Mouse (Mus musculus): ENCODE data around the gene Sinhcaf. TPM values are rescaled to one million over a fixed set of nuclear protein-coding genes. Genes with fewer than 3 reads are reported as not detected.
A peak's percentile ranks its signal among the peaks of the same experiment; 100 is the strongest.
"Not testable (repeated sequence)": the region's sequence is repeated elsewhere in the genome, so short reads cannot be mapped to it uniquely, and the experiment has no call there.

The Sinhcaf gene
- total and polyA plus RNA-seq, 3 experiments = 1.5 to 21.4 (median 19.8) TPM

DNA sequence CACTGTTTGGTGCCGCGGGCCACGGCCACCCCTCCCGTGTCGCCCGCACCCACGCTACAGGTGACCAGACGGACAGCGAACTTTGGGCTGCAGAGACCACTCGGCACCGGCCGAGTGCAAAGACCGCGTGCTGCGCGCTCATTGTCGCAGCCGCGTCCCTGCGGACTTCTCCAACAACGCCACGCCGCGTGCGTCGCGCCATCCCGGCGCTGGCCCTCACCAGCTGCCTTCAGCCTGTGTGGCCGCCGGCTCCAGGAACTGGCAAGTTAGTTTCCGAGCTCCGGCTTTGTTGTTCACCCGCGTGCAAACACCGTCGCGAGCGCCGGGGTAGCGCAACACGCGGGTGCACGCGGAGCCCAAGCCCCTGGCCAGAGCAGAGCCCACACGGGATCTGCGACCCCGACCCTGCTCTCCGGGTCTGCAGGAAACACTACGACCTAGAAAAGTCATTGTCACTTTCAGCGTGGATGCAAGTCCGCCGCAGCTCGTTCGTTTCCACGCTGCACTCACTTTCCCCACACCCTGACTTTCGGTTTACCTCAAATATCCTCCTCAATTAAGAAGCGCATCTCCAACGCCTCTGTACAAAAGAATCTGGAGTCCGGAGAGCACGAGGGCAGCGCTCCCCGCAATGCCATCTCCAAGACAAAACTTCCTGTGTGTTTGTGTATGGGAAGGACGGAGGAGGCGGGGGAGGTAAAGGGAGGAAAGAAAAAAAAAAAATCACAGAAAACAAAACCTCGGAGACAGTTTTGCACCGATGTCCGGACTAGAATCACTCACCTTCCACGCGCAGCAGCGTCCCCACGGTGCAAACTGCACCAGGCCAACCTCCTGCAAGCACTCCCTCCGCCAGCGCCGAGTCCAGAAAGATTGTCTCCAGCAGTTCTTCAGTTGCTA is 508 bp downstream of the Sinhcaf start:
- peak; percentile 72 for DNase-seq

DNA sequence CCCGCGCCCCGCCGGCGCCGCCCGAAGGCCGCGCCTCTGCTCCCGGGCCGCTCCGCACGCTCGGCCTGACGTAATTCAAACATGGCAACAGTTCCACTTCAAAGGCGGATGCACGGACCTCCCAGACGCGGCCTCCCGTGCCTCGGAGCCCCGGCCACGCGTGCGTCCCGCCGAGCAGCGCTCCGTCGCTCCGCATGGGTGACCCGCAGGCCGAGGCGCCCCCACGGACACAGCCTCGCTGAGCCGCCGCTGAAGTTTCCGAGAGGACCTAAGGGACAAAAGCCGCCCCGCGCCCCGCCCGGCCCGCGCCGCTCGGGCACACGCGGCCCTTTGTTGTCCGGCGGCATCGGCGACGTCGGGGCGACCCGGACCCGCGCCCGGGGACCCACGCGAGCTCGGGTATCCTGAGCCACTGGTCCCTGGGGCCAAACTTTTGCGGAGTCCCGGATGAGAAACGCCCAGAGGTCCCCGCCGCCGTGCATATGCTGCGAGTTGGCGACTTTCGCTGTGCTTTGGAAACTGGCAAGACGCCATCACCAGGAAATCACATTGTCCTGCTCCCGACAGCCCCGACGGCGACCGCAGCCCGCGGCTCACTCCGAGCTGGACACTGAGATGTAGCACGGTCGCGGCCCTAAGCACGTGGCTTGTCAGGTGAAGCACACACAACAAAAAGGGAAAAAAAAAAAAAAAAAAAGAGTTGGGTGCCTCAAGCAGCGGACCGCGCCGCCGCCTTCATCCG is 1.3 kb downstream of the Sinhcaf start:
- peak; percentile 88 for DNase-seq

DNA sequence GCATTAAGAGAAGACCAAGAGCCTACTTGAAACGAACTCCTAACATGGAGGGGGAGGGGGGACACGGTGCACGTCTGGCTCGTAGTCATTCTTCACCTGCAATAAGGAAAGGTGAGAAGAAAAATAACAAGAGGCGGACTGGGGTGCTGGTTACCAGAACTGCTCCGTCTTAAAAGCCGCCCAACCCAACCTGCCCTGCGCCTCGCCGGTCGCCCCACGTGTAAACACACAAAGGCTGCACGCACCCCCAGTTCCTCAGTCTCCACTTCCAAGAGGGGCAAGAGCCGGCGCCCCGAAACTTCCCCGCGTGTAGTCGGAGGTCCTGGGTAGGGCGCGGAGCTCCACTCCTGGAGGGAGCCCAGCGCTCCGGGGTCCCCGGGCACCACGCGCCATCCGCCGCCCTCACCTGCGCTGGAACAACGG is 1.9 kb downstream of the Sinhcaf start:
- DNase-seq = no peak

DNA sequence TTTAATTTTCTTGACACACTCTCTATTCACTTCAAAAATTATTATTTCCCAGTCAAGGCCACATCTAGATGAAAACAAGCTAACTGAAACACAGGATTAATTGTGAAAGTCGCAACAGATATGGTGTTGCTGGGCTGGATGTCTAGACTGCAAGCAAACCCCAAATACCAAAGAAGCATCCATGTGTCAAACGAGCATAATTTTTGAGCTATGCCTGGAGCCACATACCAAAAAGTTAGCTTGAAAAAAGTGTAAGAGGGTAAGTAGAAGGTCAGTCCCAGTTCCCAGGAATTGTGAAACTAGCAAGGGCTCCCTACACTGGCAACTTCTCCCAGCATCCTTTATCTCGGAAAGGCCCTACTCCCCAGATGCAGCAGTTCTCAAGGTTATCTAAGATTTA is 2.6 kb downstream of the Sinhcaf start:
- DNase-seq = peak; percentile 40

DNA sequence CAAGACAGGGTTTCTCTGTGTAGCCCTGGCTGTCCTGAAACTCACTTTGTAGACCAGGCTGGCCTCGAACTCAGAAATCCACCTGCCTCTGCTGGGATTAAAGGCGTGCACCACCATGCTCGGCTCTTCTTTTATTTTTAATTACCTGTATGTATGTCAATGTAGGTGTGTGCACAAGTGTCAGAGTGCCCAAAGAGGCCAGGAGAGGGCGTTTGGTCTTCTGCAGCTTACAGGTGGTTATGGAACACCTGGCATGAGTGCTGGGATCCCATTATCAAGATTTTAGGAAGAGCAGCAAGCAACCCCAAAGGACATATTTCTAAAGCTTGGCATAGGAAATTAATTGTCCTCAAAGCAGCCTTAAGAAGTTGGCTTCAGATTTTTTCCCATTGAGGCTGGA is 3.9 kb downstream of the Sinhcaf start:
- DNase-seq = no peak

DNA sequence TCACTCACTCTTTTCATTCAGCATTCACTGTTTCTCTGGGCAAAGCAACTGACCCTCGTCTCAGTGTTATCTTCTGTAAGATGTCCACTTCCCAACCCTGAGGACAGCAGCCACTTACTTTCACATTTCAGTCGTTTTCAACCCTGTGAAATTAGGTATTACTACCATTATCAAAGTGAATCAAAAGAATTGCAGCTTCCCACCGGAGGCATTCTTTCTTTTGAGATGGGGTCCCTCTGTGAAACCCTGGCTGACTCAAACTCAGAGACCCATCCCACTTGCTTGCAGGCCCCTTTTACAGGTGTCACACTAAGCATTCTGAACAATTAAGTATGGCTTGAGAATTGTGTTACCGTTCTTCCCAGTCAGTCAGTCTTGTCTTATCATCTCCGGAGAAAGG is 4.4 kb downstream of the Sinhcaf start:
- DNase-seq = no peak

DNA sequence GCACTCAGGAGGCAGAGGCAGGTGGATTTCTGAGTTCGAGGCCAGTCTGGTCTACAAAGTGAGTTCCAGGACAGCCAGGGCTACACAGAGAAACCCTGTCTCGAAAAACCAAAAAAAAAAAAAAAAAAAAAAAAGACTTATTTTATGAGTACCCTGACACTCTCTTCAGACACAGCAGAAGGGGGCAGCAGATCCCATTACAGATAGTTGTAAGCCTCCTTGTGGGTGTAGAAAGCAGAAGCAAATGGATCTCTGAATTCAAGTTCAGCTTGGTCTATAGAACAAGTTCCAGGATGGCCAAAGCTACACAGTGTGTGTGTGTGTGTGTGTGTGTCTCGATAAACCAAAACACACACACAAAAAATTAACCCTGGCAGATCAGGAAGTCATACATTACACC is 5.9 kb downstream of the Sinhcaf start:
- DNase-seq = not testable (repeated sequence)

GRCm38 (mm10) chr6:148937693-148938092 is 8.6 kb downstream of the Sinhcaf start:
- DNase-seq = no peak

DNA sequence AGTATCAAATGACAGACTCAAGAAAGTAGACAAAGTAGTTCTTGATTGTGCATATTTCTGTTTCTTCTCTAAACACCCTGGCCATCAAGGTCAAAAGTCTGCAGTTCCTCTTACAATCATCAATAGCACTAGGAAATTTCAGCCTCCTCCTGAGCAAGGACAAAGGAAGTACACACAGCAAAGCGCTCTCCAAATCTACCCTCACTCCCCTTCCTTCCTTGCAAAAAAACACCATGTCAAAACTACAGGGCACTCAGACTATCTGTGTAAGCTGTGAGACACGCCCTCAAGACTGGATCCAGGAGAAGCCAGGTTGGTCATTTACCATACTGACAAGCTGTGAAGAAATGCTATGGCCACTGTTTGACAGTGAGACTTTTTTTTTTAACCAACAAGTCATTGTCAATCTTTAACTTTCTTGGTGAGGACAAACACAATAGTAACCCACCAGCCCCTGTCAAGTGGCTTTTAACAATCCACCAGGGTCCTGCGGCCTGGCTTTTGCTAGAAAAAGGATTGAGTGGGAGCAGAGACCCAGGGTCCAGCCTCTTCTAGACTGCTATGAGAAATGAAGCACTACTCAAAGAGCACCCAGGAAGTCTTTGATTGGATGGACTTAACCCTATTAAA is 11.2 kb downstream of the Sinhcaf start:
- no peak for DNase-seq

GRCm38 (mm10) chr6:148931281-148931680 is 15.0 kb downstream of the Sinhcaf start:
- DNase-seq = no peak

DNA sequence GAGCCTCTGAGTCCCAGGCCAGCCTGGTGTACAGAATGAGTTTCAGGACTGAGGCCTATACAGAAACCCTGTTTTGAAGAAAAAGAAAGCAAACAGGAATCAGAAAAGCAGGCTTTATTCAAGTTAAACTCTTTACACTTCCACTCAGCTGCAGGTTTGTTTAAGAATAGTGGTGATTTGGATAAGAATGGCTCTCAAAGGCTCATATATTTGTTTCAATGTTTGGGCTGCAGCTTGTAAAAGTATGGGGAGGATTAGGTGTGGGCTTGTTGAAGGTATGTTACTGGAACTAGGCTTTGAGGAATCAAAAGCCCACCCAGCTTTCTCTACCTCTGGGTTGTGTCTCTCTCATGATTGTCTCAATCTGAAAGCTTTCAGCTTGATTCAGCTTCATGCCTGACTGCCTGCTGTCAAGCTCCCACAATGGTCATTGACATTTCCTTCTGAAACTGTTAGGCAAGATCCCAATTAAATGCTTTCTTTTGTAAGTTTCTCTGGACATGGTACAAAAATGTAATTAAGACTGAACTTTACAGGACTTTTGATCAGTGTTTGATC is 27.3 kb downstream of the Sinhcaf start:
- DNase-seq = no peak

DNA sequence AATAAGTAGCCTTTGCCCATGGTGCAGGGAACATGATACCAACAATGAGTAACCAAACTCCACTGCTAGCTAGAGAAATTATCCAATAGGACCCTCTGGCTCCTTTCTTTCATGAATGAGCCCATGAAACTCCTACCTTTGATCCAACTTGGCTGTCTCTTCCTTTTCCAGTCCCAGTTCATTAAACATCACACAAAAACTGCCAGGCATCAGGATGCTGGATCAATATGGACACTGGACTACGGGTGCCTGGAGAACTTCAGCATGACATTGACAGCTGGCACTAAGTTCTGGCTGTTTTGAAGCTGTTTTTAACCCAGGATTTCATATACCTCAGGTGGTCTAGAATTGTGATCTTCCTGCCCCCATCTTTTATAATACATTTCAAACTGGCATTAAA is 28.6 kb downstream of the Sinhcaf start:
- no peak for DNase-seq

DNA sequence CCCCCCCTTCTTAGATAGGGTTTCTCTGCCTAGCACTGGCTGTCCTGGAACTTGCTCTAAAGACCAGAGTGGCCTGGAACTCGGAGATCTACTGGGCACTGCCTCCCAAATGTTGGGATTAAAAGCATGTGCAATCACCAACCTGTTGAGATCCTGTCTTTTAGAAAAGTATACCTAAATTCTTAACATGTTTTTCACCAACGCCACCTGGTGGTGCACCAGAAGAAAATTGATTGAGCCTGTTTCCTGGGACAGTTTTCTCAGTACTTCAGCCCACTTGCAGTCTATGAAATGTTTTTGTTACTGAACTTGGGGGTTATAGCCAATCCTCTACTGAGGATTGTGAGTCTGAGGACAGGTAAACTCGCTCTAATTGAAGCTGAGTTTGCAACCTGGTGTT is 29.4 kb downstream of the Sinhcaf start:
- no peak for DNase-seq

- DNase-seq = peak; percentile 59
These were observed 32.3 kb downstream of the Sinhcaf start for GRCm38 (mm10) chr6:148913938-148914337.

DNA sequence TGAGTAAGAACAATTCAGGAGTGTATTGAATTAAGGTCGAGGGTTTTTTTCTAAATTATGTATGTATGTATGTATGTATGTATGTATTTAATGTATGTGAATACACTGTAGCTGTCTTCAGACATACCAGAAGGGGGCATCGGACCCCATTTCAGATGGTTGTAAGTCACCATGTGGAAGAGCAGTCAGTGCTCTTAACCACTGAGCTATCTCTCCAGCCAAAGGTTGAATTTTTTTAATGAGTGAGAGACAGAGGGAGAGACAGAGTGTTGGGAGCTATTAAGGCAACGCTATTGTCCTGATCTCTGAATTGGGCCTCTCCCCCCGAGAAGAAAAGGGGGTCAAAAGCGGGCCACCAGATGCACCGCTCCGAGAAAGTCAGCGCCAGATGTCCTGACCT is 34.4 kb downstream of the Sinhcaf start:
- not testable (repeated sequence) for DNase-seq

DNA sequence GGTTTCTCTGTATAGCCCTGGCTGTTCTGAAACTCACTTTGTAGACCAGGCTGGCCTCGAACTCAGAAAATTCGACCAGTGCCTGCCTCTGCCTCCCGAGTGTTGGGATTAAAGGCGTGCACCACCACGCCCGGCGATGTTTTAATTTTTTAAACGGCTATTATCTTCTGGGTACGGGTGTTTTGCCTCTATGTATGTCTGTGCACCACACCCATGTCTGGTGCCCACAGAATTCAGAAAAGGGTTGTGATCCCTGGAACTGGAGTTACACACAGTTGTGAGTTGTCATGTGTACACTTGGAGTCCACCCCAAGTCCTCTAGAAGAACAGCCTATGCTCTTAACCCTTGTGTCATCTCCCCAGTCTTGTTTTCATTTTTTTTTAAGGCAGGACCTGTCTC is 39.3 kb downstream of the Sinhcaf start:
- no peak for DNase-seq

- DNase-seq = peak; percentile 68
These were observed 43.5 kb downstream of the Sinhcaf start for GRCm38 (mm10) chr6:148902728-148903127.

DNA sequence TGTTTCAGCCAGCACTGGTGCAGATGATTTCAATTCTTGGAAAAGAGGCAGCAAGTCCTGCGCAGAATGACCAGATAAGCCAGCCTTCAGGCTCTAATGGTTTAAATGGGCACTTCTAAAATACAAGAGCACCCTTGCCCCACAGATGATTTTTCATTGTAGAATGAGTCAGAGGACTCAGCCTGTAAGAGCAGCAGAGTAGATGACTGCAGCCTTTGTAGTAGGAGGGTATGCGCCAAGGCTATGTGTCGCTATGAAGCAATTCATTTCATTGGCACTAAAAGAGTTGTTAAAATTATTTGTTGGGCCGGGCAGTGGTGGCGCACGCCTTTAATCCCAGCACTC is 49.8 kb downstream of the Sinhcaf start:
- DNase-seq = no peak

DNA sequence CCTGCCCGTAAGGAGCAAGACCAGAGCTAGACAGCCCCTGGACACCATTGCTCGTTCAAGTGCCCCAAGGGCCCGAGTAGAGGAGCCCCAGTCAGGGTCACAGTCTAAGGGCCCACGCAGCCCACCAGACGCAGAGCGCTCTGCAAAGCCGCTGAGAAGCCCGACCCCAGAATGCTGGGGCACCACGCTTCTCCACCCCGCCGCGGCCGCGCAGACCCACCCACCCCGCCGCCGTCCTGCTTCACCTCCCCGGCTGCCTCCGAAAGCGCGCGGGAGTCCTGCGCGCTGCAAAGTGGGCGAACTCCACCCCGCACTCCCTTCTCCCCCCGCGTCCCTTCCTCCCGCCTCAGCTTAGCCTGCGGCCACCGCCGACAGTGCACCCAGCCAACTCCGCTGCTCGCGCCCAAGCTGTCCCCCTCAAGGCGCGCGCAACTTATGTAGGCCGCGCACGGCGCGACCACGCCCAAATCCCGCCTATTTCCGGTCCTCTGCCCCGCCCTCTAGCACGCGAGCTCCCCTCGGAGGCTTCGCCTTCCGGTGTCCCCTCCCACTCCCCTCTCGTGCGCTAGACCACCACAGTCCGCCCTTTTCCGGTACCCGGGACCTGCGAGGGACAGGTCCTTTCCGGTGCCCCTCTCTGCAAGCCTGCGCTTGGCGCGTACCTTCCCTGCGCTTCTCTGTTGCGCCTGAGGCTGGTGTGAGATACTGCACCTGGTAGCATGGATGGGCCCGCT is 50.3 kb downstream of the Sinhcaf start, which contains the start of gene Caprin2:
Gene Caprin2 (minus strand): TSS at position 465 of the 734 bp plus-strand sequence.
- peak; percentile 95 for DNase-seq

DNA sequence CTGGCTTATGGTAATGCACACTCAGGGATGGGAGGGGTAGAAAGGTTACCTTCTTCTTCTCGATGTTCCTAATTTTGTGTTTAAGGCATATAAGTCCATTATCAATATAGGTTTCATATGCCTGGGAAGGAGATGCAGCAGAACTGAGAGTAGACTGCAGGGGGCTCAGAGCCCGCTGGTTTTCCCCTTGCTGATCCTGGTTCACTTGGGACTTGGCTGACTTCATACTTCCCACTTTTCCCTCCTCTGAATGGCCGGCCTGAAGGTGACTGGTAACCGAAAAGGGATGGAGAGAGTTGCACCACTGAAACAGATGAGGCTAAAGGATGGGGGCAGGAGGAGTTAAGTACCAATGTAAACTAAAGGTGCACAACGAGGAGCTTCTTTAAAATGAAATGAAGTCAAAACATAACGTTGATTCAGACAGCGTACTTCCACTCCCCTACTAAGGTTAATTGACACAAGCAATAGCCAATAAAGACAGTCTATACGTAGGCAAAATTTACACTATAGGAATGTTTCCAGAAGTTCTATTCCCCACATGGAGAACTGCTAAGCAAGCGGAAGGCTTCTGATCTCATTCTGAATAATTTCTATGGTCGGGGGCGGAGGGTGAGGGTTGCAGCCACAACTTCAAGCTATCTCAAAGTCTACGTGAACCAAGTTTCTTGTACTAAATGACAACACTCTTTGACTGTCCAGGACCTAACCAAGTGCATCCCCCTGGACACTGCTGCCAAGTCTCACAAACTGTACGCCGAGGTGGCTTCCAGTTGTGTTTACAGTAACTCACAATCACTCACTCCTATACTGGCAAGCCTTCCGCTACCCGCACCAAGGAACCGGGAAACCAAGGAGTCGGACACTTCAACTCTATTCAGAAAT is 51.1 kb downstream of the Sinhcaf start:
- DNase-seq = peak; percentile 11

DNA sequence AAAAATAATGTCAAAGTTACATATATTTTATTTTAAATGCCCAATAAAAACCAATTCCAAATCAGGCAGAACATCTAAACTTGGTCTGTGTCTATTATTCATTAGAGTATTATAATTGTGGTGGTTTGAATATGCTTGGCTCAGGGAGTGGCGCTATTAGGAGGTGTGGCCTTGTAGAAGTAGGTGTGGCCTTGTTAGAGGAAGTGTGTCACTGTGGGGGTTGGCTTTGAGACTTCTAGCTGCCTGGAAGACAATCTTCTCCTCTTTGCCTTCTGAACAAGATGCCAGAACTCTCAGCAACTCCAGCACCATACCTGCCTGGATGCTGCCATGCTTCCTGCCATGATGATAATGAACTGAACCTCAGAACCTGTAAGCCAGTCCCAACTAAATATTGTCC is 72.4 kb downstream of the Sinhcaf start:
- DNase-seq = no peak
